Mouse (Mus musculus) cortical plate, adult 2 months (tissue): ENCODE measurements around the gene Mkks. TPM values are rescaled to one million over a fixed set of nuclear protein-coding genes. Genes with fewer than 3 reads are reported as not detected.

Experiments used
- H3K27ac ChIP-seq: fragments of 200-500 bp; 2 replicates; pipeline ENCODE4 v1.5.1; 2012; ENCODE audit warnings: low read length, control low read depth, inconsistent platforms; ENCODE audit not compliant: insufficient read depth
- H3K4me1 ChIP-seq: fragments of 200-500 bp; 2 replicates; pipeline ENCODE4 v1.6.1; 2011; ENCODE audit warnings: low read length; ENCODE audit not compliant: control insufficient read depth, insufficient read depth
- H3K4me3 ChIP-seq: fragments of 200-500 bp; 2 replicates; pipeline ENCODE4 v1.5.1; 2011; ENCODE audit warnings: mild to moderate bottlenecking, low read length, control low read depth; ENCODE audit not compliant: insufficient read depth
- CTCF ChIP-seq: fragments of 200-500 bp; IDR thresholded peaks from 2 replicates; pipeline ENCODE4 v1.5.1; 2011; ENCODE audit warnings: mild to moderate bottlenecking, control low read depth, low read length; ENCODE audit not compliant: insufficient read depth; ENCODE audit errors: extremely low read depth
- POLR2A ChIP-seq: fragments of 200-500 bp; IDR thresholded peaks from 2 replicates; pipeline ENCODE4 v1.6.1; 2011; ENCODE audit warnings: mild to moderate bottlenecking, low read length, control low read depth; ENCODE audit not compliant: insufficient read depth; ENCODE audit errors: extremely low read depth
- polyA plus RNA-seq: library from polyadenylated mRNA; depleted of rRNA; stranded (reverse); fragments of >200 nt; gene quantifications from 2 replicates; pipeline ENCODE4 v1.2.3, GENCODE M21; 2012; rRNA removed

Gene Mkks
- polyA plus RNA-seq, 1 experiment = 12.3 TPM

DNA sequence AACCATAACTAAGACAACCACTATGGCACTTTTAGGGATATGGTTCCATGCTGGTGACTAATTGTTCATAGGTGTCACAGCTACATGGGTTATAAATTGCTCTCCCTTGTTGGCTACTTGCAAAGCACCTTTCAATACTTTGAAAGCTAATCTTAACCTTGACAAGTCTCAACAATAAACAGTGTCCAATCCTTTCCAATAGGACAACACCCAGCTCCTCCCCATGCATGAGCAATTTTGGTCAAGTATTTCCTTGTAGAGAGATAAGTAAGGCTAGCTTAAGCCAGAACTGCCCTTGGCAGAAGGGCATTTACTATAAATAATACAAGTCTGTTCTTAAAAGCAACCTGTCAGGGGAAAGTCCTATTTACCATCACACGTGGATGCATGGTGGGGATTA is 53.2 kb downstream of the Mkks start:
- no peak overlapping the region for H3K4me3 ChIP-seq
- H3K27ac ChIP-seq = no peak overlapping the region
- no peak for TF ChIP-seq POLR2A
- TF ChIP-seq CTCF = no peak
- H3K4me1 ChIP-seq = no peaks in the 10 kb centered on the region

DNA sequence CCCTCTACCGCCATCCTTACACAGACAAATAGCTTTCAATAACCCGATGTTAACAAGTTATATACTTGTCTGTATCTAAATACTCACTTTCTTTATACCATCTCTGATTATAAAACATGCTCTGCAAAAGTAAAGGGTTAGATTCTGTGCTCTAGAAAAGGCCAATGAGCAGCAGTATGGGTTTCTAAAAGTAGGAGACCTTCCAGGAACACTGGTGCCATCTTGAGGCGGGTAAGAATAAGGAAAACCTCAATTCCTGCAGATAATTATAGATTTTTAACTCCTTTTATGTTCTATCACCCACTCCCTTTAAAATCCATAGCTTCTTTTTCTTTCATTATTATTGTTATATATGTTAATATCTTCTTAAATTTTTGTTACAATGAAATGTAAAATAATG is 55.3 kb downstream of the Mkks start:
- TF ChIP-seq POLR2A = no peak
- peak; percentile 36; the same call in 1 of the 2 replicates for TF ChIP-seq CTCF
- H3K27ac ChIP-seq = no peak overlapping the region
- no peak overlapping the region for H3K4me3 ChIP-seq
- H3K4me1 ChIP-seq = no peaks in the 10 kb centered on the region

DNA sequence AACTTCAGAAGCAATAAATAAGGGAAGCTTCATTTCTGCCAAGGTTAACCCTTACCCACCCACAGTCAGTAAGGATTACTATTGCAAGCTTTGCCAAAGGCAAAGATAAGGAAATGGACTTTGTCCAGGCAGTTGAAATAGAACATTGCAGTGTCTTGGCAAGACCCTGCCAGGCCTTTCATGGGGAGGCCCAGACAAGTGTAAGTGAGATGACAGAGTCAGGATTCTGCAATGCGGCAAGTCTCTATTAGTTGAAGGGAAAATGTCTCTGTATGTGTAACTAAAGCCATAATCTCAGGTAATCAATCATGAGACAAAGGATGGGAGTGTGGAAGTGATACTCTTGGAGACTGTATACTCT is 56.5 kb downstream of the Mkks start:
- Histone ChIP-seq H3K27ac (no peak overlapping the region), H3K4me1 (no peaks in the 10 kb centered on the region), H3K4me3 (no peak overlapping the region)
- TF ChIP-seq POLR2A (no peak), CTCF (no peak)

DNA sequence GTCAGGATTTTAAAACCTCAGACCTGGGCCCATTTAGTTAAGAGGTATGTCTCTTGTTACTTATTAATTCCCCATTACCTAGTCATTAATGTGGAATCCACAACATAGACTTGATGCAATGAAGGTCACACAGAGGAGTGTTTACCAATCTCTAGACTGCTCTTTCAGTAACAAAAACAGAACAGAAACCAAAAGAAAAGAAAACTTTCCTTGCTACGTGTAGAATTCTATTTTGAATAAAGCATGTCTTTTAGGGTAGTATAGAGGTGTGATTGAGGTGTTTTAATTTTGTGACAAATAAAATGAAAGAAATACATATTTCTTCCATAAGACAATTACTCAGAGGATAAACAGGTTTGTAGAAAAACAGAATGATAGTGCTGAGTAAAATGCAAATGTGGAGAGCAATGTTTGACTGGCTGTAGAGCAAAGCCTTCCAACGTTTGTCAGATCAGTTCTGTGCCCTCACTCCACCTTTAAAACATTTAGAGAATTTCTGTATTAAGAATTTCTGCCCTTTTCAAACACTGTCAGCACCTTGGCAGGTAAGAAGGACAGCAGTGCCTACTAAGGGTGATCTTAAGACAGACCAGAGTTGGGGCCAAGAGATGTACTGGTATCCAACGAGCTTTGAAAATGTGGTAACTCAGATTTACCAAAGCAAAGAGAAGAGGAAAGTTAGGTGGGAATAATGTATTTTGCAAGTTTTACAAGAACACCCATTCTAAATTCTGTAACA is 57.0 kb downstream of the Mkks start:
- no peaks in the 10 kb centered on the region for H3K4me1 ChIP-seq
- H3K27ac ChIP-seq = no peak overlapping the region
- no peak overlapping the region for H3K4me3 ChIP-seq
- TF ChIP-seq CTCF (no peak), POLR2A (no peak)

DNA sequence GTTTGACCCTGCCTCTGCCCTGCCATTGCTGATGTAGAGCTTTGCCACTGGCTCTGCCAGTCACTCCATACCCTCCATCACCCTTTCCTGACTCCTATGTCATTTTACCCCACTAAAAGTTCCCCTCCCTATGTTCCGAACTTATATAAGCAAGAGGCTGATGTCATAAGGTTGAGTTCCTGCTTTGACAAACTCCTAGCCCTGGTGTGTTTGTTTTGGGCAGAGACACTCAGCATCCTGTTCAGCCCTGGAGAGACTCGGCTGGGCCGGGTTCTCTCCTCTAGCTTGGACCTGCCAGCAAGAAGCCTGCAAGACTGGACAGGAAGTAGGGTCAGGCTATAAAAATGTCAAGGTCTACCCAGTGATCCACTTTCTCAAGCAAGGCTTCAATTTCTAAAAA is 58.3 kb downstream of the Mkks start:
- no peak overlapping the region for H3K27ac ChIP-seq
- H3K4me3 ChIP-seq = no peak overlapping the region
- H3K4me1 ChIP-seq = no peaks in the 10 kb centered on the region
- TF ChIP-seq CTCF (no peak), POLR2A (no peak)

DNA sequence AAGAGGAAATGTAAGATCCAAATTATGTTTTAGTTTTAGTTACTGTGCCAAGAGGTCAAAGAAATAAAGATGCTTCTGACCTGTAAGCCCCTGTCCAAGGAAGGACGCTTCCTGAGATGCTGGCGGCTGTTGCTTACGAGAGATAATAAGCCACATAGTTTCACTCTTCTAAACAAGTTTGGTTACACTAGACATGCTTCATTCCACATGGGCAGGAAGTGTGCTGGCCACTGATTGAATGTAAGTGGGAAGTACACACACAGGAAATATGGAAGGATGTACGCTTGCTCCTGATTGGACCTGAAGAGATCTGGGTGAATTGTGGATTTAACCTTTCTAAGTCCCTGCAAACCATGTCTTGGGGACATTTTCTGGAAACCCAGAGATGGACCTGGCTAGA is 63.6 kb downstream of the Mkks start:
- TF ChIP-seq POLR2A (no peak), CTCF (no peak)
- H3K27ac ChIP-seq = no peak overlapping the region
- no peak overlapping the region for H3K4me3 ChIP-seq
- no peaks in the 10 kb centered on the region for H3K4me1 ChIP-seq

Other genes starting within 250 kb of the Mkks start
- 2,914 and 2,964 TPM in 2 replicates for gene Snap25, start 177.9 kb downstream of the Mkks start, polyA plus RNA-seq
- not detected in 2 replicates for gene AL731706.2, start 5.7 kb downstream of the Mkks start, polyA plus RNA-seq
- gene Slx4ip, start 171 bp downstream of the Mkks start, polyA plus RNA-seq = 3.5 and 4.0 TPM in 2 replicates
- gene AL731706.1, start within 50 bp of the Mkks start, polyA plus RNA-seq = 33.2 and 37.6 TPM in 2 replicates
- gene Jag1, start 225.3 kb upstream of the Mkks start, polyA plus RNA-seq = 2.6 and 2.9 TPM in 2 replicates